Mouse (Mus musculus) erythroblast, adult 5-6 weeks (primary cell): Measurements from ENCODE around the gene Rps21. TPM values are rescaled to one million over a fixed set of nuclear protein-coding genes. Genes with fewer than 3 reads are reported as not detected.
"Not testable (repeated sequence)": the region's sequence is repeated elsewhere in the genome, so short reads cannot be mapped to it uniquely, and the experiment has no call there.

Experiments
- ATAC-seq: replicated peaks from 2 replicates; pipeline ENCODE4 v1.8.0; 2016; ENCODE audit warnings: moderate number of reproducible peaks, mild to moderate bottlenecking, moderate TSS enrichment, inconsistent platforms; ENCODE audit not compliant: poor library complexity, low FRiP score, severe bottlenecking
- total RNA-seq, 2 experiments: library from RNA; stranded (forward) in 1 of 2; stranded (reverse) in 1 of 2; fragments of 150-400 nt in 1 of 2; fragments of 200-764, 138-1000 nt in 1 of 2; gene quantifications; 2 replicates each; pipeline versions ENCODE4 v1.2.3 to v1.2.4; 2015 to 2017; ENCODE audit warnings: low replicate concordance in 2 of 2

Gene Rps21
- total RNA-seq, 2 experiments from 2014 or later = 275 to 447 TPM

DNA sequence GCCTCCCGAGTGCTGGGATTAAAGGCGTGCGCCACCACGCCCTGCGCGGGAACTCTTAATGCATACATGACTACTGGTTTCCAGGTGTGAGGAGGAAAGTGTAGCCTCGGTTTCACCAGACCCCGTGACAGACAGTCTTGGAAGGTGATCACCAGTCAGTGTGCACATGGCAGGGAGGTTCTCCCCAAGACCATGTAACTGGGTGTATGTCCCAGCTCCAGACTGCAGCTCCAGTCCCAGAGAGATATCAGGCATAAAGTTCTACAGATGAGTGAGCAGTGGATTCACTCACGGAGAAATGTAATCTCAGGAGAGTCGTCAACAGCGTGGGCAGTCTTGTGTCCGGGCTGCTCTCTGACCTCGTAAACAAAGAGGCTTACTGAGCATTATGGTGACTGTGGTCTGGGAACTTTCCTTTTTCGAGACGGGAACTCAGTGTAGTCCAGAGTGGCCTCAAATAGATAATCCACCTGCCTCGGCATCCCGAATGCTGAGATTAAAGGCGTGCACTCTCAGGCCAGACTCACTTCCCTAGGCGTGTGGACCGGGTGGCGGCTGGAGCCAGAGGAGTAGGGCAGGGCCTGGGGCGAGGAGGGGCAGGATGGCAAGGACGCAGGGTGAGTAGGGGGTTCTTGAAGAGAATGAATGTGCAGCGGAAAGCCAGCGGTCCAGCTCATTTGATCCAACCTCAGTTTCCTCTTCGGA lies 729 bp upstream of the Rps21 start:
- peak; percentile 29 for ATAC-seq

DNA sequence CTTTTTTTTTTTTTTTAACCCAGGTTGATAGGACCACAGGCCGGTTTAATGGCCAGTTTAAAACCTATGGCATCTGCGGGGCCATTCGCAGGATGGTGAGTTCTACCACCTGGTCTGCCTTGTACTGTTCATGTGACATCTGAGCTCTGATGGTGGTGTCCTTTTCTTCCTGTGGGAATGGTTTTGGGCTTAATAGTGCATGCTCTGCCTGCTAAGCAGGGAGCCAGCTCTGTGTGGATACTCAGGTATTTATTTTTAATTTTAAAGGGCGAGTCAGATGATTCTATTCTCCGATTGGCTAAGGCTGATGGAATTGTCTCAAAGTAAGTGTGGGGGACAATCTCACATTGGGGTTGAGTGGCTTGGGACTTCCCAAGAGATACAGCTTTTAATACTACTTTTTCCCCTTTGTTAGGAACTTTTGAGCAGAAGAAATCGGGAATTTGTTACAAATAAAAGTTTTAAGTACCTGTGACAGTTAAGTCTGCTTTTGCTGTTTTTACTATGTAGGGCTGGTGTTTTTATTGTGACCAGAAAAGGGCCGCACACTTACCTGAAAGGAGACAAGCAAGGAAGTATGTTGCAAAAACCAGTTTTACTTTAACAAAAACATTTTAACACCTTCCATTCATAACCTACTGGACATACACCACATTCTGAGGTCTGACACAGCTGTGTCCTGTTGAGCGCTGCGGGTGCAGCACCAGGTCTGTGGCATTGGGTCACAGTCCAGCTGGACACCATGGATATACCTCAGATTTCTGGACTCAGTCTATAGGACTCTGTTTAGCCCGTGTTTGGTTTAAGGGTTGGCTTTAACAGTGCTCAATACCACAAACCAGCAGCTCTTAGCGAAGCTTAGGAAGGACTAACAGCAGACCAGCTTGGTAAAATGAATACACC lies 1.0 kb downstream of the Rps21 start:
- ATAC-seq = no peak

DNA sequence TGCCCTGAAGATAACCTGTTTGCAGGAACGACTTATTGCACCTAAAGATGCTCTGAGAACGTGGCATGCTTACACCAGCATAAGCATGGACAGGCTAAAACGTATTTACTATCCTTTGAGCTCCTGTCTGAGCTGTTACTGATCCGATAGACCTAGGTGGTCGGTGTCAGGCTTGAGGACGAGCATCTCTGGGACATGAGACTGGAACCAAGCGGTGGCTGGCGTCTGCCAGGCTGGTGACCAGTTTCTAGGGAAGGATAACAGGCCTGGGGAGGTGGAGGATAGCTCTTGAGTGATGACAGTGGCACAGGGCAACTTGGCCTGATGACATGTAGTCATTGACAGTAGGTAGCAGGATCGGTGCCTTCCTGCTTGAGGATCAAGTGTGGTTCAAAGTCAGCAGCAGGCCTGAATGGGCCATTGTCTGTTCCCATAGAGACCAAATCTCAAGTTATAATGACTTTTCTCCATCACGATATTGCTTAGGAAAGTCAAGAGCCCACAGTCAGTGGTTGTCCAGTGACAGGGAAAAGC lies 1.8 kb downstream of the Rps21 start:
- ATAC-seq = not testable (repeated sequence)

DNA sequence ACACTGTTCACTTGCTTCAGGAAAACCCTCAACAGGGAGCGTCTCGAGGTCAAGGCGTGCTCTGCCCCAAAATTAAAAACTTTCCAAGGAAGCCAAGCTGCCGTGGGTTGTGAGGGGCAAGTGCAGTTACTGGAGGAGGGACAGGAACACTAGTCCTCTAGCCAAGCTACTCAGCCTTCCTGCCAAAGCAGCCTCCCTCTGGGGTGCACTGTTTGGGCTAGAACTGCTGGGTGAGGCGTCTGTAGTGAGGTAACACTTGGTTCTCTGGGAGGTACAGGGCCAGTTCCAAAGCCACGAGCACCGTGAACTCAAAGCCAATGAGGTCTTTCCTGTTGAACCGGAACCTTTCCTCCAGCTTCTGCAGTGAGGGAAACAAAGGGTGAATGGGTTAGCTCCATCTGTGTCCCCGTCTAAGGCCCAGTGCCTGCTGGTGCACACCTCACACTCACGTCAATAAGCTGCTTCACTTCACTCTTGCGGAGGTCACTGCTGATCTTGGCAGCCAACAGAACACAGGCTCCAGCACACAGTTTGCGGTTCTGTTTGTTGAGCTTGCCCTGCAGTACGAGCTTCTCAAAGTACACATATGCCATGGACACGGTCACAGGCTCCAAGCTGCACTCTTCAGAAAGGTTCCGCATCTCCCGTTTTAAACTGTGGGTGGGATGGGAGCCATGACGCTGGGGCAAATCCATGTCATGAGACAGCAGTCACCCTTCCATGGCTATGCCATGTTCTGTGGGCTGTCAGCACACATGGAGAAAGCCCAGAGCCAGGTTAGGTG lies 2.8 kb downstream of the Rps21 start:
- not testable (repeated sequence) for ATAC-seq

DNA sequence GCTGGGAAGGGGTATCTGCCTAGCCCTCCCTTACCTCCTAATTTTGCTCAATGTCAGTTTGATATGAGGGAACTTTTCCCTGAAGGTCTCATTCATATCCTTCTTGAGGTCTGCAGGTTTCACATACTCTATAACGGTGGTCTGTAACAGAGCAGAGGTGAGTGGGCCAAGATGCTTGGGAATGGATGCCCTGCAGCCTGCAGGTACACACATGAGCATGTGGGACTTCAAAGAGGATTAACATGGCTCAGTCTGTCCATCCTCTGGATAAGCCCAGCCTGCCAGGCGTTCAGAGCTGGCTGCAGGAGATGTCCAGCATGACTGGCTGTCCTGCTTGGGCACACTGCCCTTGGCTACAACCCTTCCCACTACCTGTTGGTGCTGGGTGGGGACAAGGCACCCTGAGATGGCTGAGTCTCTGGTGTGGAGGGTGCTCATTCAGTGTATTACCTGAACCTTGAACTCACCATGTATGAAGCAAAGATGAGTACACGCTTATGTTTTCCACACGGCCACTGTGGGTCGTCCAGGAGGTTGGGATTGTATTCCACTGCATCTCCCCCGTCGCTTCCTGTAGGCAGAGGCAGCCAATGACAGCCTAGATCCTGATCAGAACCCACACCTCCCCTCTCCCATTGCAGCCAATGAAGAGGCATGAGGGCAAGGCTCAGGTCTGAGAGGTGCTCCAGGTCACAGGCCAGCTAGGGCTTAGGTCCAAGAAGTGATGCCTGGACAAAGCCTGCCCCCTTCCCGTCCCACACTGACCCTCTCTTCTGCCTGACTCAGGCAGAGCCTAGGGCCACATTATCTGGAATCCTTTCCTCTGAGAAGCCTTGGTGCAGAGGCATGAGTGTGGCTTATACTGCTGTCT lies 3.7 kb downstream of the Rps21 start:
- no peak for ATAC-seq

DNA sequence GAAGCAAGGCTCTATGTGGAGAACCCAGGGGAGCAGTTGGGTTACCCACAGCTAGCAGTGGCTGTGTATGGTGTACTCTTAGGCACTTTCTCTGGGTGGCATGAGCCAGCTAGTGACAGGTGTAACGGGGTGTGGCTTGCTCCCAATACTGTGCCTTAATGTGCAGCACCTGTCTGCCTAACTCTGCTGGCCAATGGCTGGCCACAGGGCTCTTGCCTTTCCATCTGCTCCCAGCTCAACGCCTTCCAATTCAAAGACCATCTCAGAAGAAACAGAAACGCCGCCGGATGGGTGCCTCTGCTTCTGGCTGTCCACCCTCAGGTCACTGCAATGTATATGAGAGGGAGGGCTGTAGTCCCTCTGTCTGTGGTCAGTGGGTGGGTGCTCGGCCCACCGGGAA lies 4.7 kb downstream of the Rps21 start:
- ATAC-seq = no peak

DNA sequence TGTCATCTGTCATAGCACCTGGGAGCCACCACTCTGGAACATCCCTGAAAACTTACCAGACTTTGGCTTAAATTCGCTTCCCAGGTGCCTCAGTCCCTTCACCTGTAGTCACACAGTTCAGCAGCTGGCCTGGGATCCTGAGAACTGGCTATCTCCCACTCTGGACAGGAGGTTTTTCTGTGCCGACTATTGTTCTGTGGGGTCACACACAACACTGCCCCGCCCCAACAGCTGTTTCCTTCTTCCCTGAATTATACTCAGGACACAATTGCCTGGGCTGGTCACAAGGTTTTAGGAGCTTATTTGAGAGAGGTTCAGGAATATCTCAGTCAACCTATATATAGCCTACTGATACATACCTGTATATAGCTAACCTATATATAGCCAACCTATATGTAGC lies 5.3 kb downstream of the Rps21 start:
- ATAC-seq = no peak

DNA sequence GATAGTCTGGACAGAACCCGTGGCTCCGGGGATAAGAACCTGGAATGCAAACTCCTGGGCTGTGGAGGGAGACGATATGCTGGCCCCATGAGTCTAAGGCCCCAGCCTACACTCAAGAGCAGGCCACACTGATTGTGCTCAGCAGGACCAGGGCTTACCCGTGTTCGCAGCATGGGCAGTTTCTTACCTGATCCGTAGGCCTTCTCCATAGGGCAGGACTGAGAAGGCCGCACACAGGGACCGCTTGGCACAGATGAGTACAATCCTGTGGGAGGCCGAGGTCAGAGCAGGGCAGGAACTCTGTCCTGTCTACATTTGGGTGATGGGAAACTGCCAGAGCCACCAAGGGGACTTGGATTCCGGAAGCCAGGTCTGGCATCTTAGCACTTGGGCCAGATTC lies 5.7 kb downstream of the Rps21 start:
- no peak for ATAC-seq

DNA sequence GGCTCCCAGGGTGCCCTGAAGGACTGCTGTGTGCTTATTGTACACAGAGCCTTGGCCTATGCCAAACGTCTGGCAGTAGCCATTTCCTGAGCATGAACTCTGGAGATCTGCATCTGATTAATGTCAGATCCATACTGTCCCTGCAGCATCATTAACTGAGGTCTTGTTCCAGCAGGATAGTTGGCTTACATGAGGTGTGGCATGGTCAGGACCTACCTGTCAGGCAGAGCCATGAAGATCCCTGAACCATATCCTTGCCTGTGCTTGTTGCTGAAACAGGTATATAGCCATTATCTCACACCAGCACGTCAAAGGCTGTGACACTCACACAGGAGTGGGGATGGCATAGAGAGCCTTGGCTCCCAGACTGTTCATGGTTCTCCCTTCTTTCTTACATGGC lies 10.8 kb downstream of the Rps21 start:
- ATAC-seq = no peak

DNA sequence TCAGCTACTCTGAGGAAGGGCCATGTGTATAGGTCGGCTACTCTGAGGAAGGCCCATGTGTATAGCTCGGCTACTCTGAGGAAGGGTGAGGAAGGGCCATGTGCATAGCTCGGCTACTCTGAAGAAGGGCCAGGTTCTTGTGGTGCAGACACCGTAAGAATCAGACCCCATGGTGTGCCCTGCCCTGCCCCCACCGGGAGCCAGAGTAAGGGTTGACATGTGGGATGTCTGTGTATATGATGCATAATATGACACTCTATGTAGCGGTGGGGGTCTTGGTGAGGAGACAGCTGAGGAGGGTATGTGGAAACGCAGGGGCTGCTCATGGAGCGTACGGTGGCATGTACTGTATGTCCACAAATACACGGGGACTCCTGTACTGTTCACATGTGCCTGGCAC lies 12.2 kb downstream of the Rps21 start:
- no peak for ATAC-seq

DNA sequence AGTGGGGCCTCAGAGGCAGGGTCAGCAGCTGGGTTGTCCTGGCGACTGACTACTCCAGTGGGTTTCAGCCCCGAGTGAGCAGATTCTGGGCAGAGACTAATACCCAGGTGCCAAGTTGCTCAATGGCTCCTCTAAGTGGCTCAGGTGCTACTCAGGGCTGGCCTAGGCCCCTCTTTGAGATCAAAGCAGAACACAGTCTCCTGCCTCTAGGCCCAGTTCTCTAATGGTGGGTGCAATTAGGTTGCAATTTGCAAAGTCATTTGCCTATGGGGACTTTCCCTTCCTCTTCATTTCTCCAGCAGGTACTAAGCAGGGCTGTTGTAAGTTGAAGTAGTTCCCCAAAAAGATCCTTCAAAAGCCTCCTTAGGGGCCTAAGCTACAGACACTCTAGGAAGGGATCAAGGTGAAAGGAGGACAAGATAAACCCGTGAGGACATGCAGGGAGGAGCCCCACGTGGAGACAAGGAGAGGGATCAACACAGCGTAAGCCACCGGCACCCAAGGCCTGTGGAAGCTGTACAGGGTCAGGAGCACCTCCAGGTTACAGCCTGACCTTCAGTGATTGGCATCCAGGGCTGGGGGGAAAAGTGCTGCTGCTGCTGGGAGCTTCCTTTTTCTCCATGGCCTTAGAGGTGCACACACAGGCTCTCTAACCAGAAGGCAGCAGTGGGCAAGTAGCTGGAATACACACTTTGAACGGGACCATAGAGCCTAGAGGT lies 13.5 kb downstream of the Rps21 start:
- no peak for ATAC-seq

DNA sequence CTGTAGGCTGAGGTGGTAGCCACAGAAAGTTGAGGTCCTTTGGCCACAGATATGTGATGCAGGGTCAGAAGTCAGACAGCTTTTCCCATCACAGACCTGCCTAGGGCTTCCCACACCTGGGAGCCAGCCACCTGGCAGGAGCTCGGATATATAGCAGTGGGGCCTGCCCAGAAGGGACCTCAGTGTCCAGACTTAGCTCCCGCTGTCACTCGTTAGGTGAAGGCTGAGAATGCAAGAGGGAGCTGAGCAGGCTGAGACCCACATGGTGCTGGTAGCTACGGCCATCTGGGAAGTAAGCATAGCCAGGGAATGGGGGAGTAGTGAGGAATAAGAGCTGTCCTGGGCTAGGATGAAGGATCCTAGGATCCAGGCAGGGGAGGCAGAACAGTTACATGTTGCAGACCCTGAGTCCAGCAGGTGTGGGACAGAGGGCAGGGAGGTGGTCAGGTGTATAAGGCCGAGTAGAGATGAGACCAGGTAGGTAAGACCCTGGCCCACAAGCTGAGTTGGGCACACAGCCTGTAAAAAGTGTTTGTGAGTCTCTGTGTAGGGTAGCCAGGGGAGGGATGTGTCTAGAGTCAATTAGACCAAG lies 14.7 kb downstream of the Rps21 start:
- ATAC-seq = no peak

DNA sequence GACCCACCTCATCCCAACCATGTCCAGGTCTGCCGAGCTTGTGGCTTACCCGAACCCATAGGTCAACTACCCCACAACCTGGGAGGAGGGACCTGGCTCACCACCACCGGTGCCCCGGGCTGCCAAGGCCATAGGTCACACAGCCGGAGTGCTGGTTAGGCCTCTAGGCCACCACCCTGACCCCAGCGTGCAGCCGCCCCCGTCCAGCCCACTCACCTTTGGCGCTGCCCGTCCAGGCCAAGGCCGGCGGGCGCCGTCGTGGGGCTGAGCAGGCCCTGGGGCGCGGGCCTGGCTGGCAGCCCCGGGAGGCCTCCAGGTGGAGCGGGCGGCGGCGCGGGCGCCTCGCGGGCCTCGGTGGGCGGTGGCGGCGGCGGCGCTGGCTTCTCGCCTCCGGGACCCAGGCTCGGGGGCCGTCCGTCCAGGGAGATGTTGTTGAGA lies 15.7 kb downstream of the Rps21 start:
- no peak for ATAC-seq

DNA sequence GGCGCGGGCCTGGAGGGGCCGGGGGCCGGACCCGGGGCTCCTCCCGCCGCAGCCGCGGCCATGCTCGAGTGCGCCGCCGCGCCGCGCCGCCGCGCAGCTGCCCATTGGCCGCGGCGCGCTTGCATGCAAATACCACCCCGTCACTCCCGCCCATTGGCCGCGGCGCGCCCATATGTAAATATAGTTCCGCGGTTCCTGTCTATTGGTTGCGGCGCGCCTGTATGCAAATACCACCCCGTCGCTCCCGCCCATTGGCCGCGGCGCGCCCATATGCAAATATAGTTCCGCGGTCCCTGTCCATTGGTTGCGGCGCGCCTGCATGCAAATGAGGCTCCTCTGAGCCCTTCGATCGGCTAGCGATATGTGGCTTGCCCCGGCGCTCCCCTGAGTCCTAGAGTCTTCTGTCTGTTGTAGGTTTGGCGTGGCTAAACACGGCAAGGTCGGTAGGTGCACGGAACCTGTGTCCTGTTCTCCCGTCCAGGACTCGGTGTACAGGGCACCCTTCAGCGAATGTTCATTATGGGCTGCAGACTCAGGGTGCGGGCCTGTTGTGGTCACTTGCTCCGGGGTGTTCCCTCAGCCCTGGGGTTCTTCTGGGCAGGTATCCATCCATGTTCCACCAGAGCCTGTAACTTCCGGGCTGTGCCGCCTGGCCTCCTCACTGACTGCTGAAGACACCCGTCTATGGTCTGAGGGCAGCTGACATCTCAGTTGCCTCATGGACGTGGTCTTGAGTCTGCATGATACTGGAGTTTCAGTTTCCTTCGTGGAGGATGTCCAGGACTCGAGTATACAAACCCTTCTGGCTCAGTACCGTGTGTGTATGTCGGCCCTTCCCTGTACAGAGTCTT lies 16.4 kb downstream of the Rps21 start, which contains the start of gene Cables2:
Cables2 (minus strand) TSS at position 103 of the 851 bp plus-strand sequence.
- ATAC-seq = peak; percentile 88

DNA sequence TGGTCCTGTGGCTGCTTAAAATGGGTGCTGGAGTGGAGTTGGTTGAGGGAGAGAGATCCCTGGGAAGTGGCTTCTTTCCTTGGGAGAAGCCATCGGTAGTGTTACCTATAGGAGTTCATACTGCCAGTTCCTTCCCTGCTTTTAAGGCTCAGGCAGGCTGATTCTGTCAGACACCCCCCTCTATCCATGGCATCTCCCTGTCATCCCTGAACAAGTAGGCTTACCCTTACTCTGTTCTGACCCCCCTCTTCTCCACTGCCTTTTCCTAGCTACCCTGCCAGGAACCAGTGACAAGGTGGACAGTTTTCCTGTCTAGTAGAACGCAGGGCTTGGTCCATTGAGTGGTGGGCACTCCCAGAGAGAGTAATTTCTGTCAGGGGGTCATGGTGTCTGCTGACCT lies 17.3 kb downstream of the Rps21 start:
- no peak for ATAC-seq

DNA sequence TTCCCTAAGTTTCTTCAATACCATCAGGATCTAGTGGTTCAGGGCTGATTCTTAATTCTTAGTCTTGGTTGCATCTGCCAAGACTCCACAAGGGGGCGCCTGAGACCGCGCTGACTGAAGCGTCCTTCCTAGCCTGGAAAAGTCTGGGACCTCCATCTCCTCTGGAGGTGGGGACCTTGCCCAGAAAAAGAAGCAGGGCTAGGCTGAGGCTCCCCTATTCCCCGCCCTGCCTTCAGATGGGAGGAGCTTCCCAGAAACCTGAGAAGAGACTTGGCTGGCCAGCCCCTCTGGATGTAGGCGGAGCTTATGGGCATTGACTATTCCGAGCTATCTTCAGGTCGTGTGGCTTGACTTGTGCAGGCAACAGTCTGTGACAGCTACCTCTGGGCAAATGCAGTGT lies 18.7 kb downstream of the Rps21 start:
- peak; percentile 36 for ATAC-seq

DNA sequence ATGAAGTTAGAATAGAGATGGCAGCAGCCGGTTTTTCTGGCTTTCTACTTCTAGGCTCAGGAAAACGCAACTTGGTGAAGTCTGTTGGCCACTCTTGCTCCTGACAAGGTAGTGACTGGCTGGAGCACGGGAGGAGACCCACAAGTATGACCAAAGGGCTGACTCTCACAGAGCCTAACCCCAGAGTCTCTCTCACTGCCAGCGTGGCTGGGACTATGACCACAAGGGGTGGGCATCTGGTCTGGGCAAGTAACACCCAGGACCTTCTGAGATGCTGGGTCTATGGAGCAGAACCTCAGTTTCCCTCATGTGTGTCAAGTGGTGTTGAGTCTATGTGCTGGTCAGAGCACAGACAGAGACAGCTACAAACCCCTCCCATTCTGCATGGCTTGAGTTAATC lies 19.2 kb downstream of the Rps21 start:
- no peak for ATAC-seq
